Mouse (Mus musculus): ENCODE data around the gene Palm2. TPM values are rescaled to one million over a fixed set of nuclear protein-coding genes. Genes with fewer than 3 reads are reported as not detected.

Palm2 gene
- polyA plus RNA-seq, 1 experiment, result 0.27 TPM

DNA sequence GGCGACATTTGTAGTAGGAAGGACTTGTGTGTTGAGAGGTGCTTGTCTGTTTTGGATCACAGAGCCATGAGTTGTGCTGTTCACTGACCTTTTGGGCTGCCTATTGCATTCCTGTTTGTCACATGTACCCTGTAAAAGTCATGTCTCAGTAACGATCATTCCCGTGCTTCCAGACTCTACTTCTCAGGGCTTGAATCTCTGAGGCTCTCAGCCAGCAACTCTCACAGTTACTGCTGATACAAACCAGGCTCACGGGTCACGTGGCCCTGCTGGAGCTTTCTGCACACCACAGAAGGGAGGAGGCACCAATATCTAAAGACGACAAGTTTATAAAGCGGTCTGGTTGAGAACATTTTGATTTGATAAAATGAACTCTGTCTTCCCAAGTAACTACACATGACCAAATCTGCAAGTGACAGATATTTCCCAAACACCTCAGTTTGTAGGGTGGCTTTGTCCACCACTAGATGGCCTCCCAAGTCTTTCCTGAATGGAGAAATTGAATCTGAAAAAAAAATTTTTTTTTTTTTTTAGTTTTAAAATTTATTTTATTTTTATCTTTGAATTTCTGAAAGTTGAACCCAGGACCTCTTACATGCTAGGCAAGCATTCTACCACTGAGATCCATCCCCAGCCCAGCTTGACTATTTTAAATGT is 236.9 kb downstream of the Palm2 start:
- no peak for TF ChIP-seq CTCF (IDR thresholded peaks at IDR 0.05; ENCODE audit: insufficient read depth, low read length)
- TF ChIP-seq POLR2A (IDR thresholded peaks at IDR 0.05; ENCODE audit: borderline replicate concordance, extremely low read depth, low read depth, low read length), result no peak
- DNase-seq, result no peak
- WGBS, result 55% methylated on average over 7 of the region's 7 CpGs
- Histone ChIP-seq H3K4me1 (ENCODE audit: control insufficient read depth, insufficient read depth, low read length) (peaks cover 13% of the 10 kb centered on the region), H3K4me3 (replicated peaks; ENCODE audit: extremely low read depth, low read depth, low read length) (no peak overlapping the region)

DNA sequence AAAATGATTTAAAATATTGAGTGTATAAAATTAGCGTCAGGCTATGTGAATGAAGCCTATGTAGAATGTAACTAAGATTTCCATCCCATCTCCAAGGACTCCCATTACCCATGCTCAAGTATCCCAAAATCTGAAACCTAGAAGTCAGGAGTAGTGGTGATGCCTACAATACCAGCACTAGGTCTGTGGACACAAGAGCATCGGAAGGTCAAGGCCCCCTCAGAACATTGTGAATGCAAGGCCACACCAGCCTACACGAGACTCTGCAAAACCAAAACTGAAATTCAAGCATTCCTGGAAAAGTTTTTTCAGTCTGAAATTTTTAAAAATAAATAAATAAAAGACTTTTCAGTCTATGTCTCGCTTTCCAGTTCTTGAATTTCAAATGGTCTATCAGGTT is 238.5 kb downstream of the Palm2 start:
- DNase-seq, result no peak
- 76% methylated on average over 4 of the region's 4 CpGs for WGBS
- Histone ChIP-seq H3K4me1 (ENCODE audit: control insufficient read depth, insufficient read depth, low read length) (peaks cover 15% of the 10 kb centered on the region), H3K4me3 (replicated peaks; ENCODE audit: extremely low read depth, low read depth, low read length) (no peak overlapping the region)
- TF ChIP-seq CTCF (IDR thresholded peaks at IDR 0.05; ENCODE audit: insufficient read depth, low read length) (no peak), POLR2A (IDR thresholded peaks at IDR 0.05; ENCODE audit: borderline replicate concordance, extremely low read depth, low read depth, low read length) (no peak)

DNA sequence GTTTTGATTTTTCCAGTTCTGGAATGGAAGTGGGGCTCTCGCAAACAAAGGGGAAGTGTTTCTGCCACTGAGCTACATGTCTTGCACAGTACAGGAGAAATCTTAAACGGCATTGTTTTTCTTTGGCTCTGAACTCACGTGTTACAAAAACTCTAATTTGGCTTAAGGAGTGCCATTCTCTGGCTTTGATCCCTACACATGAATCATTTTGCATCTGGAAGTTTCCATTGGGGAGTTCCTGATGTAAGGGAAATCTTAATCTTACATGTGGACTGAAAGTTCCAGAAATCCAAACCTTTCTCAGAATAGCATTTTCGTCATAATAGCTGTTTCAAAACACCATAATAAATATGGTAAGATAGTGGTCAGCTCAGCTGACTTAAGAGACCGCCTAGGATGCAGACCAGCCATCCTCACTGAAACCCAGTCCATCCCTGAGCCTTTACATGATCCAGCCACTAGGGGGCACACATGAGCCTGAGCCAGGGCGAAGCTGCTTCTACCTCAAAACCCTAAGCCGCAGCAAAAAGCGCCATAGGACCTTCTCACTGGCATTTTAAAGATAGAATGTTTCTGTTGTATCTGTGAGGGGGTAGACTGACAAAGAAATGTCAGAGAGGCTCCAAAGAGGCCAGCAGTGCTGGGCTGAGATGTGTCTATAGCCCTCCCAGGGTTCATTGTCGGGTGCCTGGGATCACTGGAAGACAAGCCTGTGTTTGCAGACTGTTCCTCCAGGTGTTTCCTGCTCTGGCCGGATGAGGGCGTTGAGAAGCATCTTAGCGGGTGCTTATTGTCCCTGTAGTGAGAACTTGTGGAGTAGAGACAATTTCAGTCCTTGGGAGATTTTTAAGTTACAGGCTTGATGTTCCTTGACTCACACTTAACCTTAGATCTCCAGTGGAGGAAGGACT is 239.2 kb downstream of the Palm2 start:
- no peak for TF ChIP-seq POLR2A (IDR thresholded peaks at IDR 0.05; ENCODE audit: borderline replicate concordance, extremely low read depth, low read depth, low read length)
- TF ChIP-seq CTCF (IDR thresholded peaks at IDR 0.05; ENCODE audit: insufficient read depth, low read length), result peak; percentile 98
- Histone ChIP-seq H3K4me3 (replicated peaks; ENCODE audit: extremely low read depth, low read depth, low read length) (no peak overlapping the region), H3K4me1 (ENCODE audit: control insufficient read depth, insufficient read depth, low read length) (peaks cover 19% of the 10 kb centered on the region)
- whole genome bisulfite sequencing, result 11% methylated on average over 12 of the region's 12 CpGs
- DNase-seq, result peak; percentile 86

DNA sequence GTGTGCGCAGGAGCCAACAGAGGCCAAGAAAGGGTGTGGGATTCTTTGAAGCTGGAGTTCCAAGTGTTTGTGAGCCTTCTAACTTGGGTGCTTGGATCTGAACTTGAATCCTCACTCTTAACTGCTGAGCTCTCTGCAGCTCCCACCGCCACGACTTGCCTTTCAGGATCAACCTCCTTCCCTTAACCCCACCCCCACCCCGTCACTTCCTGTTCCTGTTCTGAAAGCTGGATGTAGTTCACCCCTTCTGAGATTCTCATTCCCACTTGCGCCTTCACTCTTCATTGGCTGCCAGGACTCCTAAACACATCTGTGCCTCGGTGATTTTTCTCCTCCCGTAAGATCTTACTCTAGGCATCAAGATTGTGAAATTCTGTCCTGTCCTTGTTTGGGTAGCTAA is 240.3 kb downstream of the Palm2 start:
- 47% methylated on average over 7 of the region's 7 CpGs for WGBS
- Histone ChIP-seq H3K4me1 (ENCODE audit: control insufficient read depth, insufficient read depth, low read length) (peaks cover 25% of the 10 kb centered on the region), H3K4me3 (replicated peaks; ENCODE audit: extremely low read depth, low read depth, low read length) (no peak overlapping the region)
- DNase-seq, result no peak
- TF ChIP-seq POLR2A (IDR thresholded peaks at IDR 0.05; ENCODE audit: borderline replicate concordance, extremely low read depth, low read depth, low read length) (no peak), CTCF (IDR thresholded peaks at IDR 0.05; ENCODE audit: insufficient read depth, low read length) (no peak)

DNA sequence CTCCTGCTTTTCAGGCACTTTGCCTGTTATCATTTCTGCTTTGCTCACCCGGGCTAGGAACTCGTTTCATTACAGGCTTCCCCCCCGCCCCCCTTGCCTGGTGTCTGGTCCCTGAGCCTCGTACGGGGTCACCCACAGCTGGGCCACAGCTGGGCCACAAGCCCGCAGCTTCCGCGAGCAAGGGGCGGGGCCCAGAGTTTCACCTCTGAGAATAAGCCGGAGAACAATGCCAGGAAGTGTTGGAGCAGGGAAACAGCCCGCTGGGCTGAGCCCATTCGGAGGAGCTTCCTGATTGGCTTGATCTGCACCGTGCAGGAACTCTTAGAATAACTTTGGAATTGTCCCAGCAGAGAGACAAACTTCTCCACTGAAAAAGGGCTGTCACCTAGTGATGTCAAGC is 241.3 kb downstream of the Palm2 start:
- peak; percentile 69 for DNase-seq
- WGBS, result 2% methylated on average over 13 of the region's 13 CpGs
- TF ChIP-seq CTCF (IDR thresholded peaks at IDR 0.05; ENCODE audit: insufficient read depth, low read length) (no peak), POLR2A (IDR thresholded peaks at IDR 0.05; ENCODE audit: borderline replicate concordance, extremely low read depth, low read depth, low read length) (no peak)
- Histone ChIP-seq H3K4me3 (replicated peaks; ENCODE audit: extremely low read depth, low read depth, low read length) (no peak overlapping the region), H3K4me1 (ENCODE audit: control insufficient read depth, insufficient read depth, low read length) (peaks cover 30% of the 10 kb centered on the region)

DNA sequence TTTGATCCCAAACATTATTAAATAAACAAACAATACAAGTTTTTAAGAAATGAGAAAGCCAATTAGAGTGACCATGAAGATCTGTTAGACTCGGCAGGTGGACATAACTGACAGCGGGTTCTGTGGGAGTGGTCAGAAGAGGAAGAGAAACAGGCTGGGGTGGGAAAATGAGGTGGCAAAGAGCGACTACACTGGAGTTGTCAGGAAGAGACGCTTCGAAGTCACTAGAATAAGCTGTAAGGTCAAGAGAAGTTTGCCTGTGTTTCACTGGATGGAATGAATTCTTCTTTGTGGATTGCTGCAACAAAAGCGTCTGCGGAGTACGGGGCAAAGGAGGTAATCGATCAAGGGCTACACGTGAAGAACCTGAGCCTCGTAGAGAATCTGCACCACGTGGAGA is 243.9 kb downstream of the Palm2 start:
- TF ChIP-seq CTCF (IDR thresholded peaks at IDR 0.05; ENCODE audit: insufficient read depth, low read length), result no peak
- TF ChIP-seq POLR2A (IDR thresholded peaks at IDR 0.05; ENCODE audit: borderline replicate concordance, extremely low read depth, low read depth, low read length), result no peak
- Histone ChIP-seq H3K4me3 (replicated peaks; ENCODE audit: extremely low read depth, low read depth, low read length) (no peak overlapping the region), H3K4me1 (ENCODE audit: control insufficient read depth, insufficient read depth, low read length) (peaks cover 37% of the 10 kb centered on the region)
- DNase-seq, result no peak
- WGBS, result 61% methylated on average over 12 of the region's 12 CpGs

DNA sequence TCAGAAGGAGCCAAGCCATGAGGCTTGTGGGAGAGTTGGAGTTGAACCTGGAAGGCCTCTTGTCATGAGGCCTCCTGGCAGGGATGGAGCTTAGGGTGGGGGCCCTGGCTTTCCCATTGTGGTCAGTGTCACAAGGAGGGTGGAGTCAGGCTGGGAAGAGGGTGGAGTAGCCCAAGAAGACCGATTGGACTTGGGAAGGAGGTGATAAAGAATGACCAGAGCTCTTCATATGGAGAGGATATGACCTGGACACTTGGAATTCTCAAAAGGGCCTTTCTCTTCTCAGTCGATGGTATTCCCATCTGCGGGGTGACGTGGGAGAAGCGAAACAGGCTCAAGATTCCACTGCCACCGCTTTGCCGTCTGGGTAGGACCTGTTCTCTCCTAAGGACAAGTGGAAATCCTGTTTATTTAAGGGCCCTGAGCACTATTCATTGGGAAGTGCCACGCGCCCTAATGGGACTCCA is 245.0 kb downstream of the Palm2 start:
- TF ChIP-seq POLR2A (IDR thresholded peaks at IDR 0.05; ENCODE audit: borderline replicate concordance, extremely low read depth, low read depth, low read length) (no peak), CTCF (IDR thresholded peaks at IDR 0.05; ENCODE audit: insufficient read depth, low read length) (no peak)
- H3K4me3 ChIP-seq (replicated peaks; ENCODE audit: extremely low read depth, low read depth, low read length), result no peak overlapping the region
- WGBS, result 36% methylated on average over 9 of the region's 9 CpGs
- H3K4me1 ChIP-seq (ENCODE audit: control insufficient read depth, insufficient read depth, low read length), result peaks cover 32% of the 10 kb centered on the region
- DNase-seq, result peak; percentile 51

DNA sequence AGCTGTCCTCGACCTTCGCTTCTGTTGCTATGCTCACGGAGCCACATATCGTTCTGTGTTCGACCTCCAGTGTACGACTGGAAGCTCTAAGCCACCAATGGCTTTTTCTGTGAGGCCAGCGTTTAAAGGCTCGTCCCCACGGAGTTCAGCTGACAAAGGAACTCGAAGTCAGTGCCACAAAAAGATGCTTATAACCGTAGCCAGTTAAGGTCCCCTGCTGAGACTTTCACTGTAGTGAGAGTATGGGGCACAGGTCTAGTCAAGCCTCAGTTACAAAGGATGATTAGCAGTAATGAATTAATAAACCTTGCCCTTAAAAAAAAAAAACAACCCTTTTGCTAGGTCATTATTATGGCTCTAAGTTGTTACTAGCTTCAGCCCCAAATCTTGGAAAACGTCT is 246.1 kb downstream of the Palm2 start:
- no peak overlapping the region for H3K4me3 ChIP-seq (replicated peaks; ENCODE audit: extremely low read depth, low read depth, low read length)
- no peak for TF ChIP-seq CTCF (IDR thresholded peaks at IDR 0.05; ENCODE audit: insufficient read depth, low read length)
- no peak for TF ChIP-seq POLR2A (IDR thresholded peaks at IDR 0.05; ENCODE audit: borderline replicate concordance, extremely low read depth, low read depth, low read length)
- H3K4me1 ChIP-seq (ENCODE audit: control insufficient read depth, insufficient read depth, low read length), result peaks cover 26% of the 10 kb centered on the region
- 89% methylated on average over 12 of the region's 12 CpGs for WGBS
- no peak for DNase-seq

DNA sequence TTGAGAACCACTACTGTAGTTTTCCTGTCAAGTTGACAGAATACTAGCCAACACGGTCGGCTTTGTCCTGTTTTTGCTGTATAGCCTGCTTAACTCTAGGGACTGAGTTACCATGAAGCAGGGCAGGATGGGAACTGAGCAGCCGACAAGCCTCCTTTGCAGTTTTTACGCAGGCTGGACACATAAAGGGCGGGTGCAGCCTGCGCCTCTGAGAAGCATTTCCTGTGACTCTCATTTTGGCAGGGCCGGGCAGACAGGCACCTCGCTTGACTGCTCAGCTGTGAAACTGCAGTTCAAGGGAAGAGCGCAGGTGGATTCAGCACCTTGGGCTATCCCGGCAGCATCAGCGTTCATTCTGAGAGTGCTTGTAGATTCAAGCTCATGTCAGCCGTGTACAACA is 247.5 kb downstream of the Palm2 start:
- DNase-seq, result peak; percentile 23
- 36% methylated on average over 12 of the region's 12 CpGs for WGBS

More for the DNA sequence above, 247.5 kb downstream of the Palm2 start:
- Histone ChIP-seq H3K4me1 (ENCODE audit: control insufficient read depth, insufficient read depth, low read length) (peaks cover 22% of the 10 kb centered on the region), H3K4me3 (replicated peaks; ENCODE audit: extremely low read depth, low read depth, low read length) (no peak overlapping the region)
- TF ChIP-seq POLR2A (IDR thresholded peaks at IDR 0.05; ENCODE audit: borderline replicate concordance, extremely low read depth, low read depth, low read length), result peak; percentile 42; the same call in 1 of the 2 replicates
- no peak for TF ChIP-seq CTCF (IDR thresholded peaks at IDR 0.05; ENCODE audit: insufficient read depth, low read length)
